Mouse (Mus musculus) brown adipose tissue, adult 24 weeks (tissue): ENCODE measurements at regions not wholly inside any gene's neighbourhood (a gene's known extent, or its start where the extent isn't known, plus 50 kb on each side); places are given as distances from the start of the nearest gene placed in this dataset.

ENCODE experiments used
- H3K27ac ChIP-seq: fragments of 200-500 bp; replicated peaks from 2 replicates; pipeline ENCODE4 v1.5.1; 2012; ENCODE audit warnings: low read depth, mild to moderate bottlenecking, low read length
- H3K4me1 ChIP-seq: fragments of 200-500 bp; 2 replicates; pipeline ENCODE4 v1.6.1; 2012; ENCODE audit warnings: low read length, mixed read lengths; ENCODE audit not compliant: control insufficient read depth, insufficient read depth, insufficient read length
- H3K4me3 ChIP-seq: fragments of 200-500 bp; 2 replicates; pipeline ENCODE4 v1.5.1; 2012; ENCODE audit warnings: low read depth, mild to moderate bottlenecking, low read length, moderate library complexity; ENCODE audit not compliant: insufficient read depth

- no peak overlapping the region for H3K4me3 ChIP-seq
- H3K27ac ChIP-seq: no peak overlapping the region
- no peaks in the 10 kb centered on the region for H3K4me1 ChIP-seq
These were observed 272.2 kb downstream of the Sec61b start for GRCm38 (mm10) chr4:47746498-47747190.

DNA sequence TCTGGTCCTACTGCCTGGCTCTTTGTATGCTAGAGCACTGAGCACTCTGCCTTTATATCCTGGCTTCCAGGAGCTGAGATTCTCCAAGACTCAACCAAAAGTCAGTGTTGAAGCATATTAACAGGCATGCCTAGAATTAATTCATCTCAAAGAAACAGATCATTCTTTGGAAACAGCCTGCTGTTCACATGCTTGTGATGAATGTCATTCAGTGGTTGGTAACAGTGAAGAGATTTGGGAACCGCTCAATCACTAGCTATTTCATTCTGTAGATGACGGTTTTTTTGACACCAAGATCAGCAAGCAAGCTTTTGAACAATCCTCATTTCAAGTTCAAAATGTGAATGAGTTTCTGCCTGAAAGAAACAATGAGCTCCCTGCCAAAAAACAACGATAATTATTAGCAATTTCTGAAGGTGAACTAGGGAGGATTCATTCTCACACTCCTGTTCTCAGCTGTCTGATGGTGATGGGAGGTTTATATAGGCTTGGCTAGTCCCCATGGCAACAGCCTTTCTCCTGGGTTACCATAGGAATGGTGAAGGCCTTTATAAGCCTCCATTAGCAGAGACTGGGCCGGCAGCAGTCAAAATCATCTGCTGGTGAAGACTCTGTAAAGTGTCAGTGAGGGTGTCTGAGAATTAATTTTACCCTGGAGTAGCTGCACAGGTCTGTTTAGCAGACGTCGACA, 272.6 kb upstream of the Nr4a3 start:
- Histone ChIP-seq H3K4me3 (no peak overlapping the region), H3K27ac (no peak overlapping the region), H3K4me1 (no peaks in the 10 kb centered on the region)

DNA sequence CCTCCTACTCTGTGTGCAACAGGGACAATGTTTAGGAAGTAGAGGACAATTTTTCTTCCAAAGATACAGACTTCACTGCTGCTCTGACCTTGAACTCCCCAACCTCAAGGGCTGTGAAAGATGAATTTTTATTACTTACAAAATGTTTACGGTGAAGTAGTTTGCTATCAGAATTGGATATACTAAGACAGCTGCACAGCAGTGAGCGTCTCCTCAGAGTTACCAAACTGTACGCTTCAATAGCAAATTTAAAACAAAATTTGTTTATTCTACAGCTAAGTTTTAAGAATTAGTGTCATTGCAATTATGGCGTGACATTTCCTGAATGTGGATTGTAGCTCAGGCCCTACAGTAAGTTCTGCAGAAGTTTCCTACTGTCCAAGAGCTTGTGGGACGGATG, 270.3 kb upstream of the Nr4a3 start:
- Histone ChIP-seq H3K27ac (no peak overlapping the region), H3K4me1 (no peaks in the 10 kb centered on the region), H3K4me3 (no peak overlapping the region)

DNA sequence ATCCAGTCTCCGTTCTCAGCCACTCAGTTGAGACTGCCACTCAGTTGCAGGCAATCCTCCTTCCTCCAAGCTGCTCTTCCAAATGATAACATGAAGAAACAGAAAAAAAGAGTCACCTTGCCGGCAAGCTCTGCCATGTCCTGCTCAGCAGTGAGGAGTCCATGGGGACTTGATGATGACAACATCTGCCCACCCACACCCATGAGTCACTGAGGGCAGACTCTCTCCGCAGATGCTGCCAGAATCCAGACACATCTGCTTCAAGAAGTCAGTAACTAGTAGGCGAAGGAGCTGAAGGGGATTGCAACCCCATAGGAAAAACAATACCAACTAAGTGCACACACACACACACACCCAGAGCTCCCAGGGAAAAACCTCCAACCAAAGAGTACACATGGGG, 263.9 kb upstream of the Nr4a3 start:
- no peak overlapping the region for H3K4me3 ChIP-seq
- H3K27ac ChIP-seq: no peak overlapping the region
- no peaks in the 10 kb centered on the region for H3K4me1 ChIP-seq

GRCm38 (mm10) chr4:47796977-47797376, 248.0 kb upstream of the Nr4a3 start:
- Histone ChIP-seq H3K4me3 (no peak overlapping the region), H3K27ac (no peak overlapping the region), H3K4me1 (no peaks in the 10 kb centered on the region)

- H3K4me3 ChIP-seq: no peak overlapping the region
- H3K27ac ChIP-seq: no peak overlapping the region
- H3K4me1 ChIP-seq: no peaks in the 10 kb centered on the region
These were observed 245.8 kb upstream of the Nr4a3 start for GRCm38 (mm10) chr4:47799165-47799564.

GRCm38 (mm10) chr4:47803111-47803510, 241.8 kb upstream of the Nr4a3 start:
- no peak overlapping the region for H3K27ac ChIP-seq

GRCm38 (mm10) chr4:47807877-47808276, 237.1 kb upstream of the Nr4a3 start:
- H3K4me1 ChIP-seq: no peaks in the 10 kb centered on the region
- H3K27ac ChIP-seq: no peak overlapping the region
- no peak overlapping the region for H3K4me3 ChIP-seq

More at GRCm38 (mm10) chr4:47803111-47803510, 241.8 kb upstream of the Nr4a3 start:
- Histone ChIP-seq H3K4me3 (no peak overlapping the region), H3K4me1 (no peaks in the 10 kb centered on the region)

DNA sequence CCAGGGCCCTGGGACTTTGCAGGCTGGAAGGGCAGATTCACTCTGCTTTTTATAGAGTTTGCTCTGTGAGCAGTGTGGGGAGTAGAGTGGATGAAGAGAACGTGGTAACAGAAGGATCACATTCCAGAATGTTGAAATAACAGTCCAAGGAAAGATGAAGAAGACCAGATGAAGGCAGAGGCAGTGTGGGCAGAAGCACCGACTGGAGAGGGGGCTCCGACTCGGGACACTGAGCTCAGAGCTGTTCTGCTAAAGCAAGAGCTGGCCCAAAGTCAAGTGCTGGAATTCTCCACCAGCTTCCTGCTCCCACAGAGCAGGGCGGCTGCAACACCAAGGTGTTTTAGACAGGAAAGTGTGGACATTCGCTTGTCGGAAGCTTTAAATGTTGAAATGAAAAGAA, 230.9 kb upstream of the Nr4a3 start:
- Histone ChIP-seq H3K27ac (no peak overlapping the region), H3K4me1 (no peaks in the 10 kb centered on the region), H3K4me3 (no peak overlapping the region)

- Histone ChIP-seq H3K4me3 (no peak overlapping the region), H3K4me1 (no peaks in the 10 kb centered on the region), H3K27ac (no peak overlapping the region)
These were observed 226.4 kb upstream of the Nr4a3 start for GRCm38 (mm10) chr4:47818371-47819159.

DNA sequence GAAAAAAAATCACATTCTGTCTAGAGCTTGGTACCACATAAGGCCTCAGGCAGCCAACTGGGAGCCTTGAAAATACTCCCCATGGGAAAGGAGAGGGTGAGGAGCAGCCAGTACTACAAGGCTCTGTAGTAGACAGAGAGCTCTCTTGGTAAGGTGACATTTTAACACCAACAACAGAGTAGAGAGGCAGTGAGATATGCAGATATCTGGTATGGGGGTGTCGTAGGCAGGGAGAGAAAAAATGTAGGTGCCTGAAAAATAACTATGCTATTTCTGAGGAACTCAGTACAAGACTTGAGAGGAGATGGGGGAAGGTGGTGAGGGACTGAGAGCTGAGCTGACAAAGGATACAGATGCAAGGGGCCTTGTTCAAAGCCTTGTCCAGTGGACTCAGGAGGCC, 224.4 kb upstream of the Nr4a3 start:
- H3K27ac ChIP-seq: no peak overlapping the region
- no peaks in the 10 kb centered on the region for H3K4me1 ChIP-seq
- no peak overlapping the region for H3K4me3 ChIP-seq

- Histone ChIP-seq H3K4me1 (no peaks in the 10 kb centered on the region), H3K4me3 (no peak overlapping the region), H3K27ac (no peak overlapping the region)
These were observed 221.7 kb upstream of the Nr4a3 start for GRCm38 (mm10) chr4:47823299-47823698.

- no peak overlapping the region for H3K27ac ChIP-seq
- H3K4me1 ChIP-seq: no peaks in the 10 kb centered on the region
- no peak overlapping the region for H3K4me3 ChIP-seq
These were observed 220.9 kb upstream of the Nr4a3 start for GRCm38 (mm10) chr4:47824083-47824482.

DNA sequence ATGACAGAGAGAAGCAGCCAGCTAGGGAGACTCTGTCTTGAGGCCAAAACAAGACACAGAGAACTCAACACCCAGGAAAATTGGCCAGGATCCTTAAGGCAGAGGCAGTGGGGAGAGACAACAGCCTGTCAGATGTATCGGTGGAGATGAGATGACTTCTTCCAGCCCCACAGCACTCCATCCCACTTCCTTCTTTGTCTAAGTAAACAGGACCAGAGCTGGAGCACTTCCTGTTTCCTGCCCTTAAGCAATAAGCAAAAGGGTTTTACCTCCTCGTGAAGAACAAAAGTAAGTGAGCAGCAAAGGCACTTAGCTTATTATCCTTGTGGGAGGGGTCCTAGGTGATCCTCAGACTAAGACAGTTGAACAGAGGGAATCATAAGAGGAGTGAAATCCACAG, 212.0 kb upstream of the Nr4a3 start:
- Histone ChIP-seq H3K4me3 (no peak overlapping the region), H3K27ac (no peak overlapping the region), H3K4me1 (no peaks in the 10 kb centered on the region)

DNA sequence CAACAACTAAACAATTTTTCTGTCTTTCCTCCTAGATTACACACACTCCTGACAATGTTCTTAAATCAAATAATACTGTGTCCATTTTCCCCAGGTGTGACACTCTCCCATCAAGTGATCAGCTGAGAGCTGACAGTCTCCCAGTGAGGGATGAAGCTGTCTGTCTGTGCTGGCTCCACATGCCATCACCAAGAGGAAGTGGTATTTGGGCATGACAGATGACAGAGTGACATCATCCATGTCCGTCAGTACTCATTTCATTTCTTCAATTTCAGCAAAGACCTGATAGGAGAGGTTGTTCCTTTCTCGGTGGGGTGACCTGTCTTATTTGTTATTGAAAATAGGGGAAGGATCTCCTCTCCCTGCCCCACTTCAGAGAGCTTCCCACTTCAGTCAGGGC, 206.5 kb upstream of the Nr4a3 start:
- H3K27ac ChIP-seq: no peak overlapping the region
- H3K4me1 ChIP-seq: no peaks in the 10 kb centered on the region
- H3K4me3 ChIP-seq: no peak overlapping the region
